Mouse (Mus musculus) erythroblast, embryonic 14.5 days (primary cell): Measurements from ENCODE around the gene Nrtn.

ENCODE experiments used
- GATA1 ChIP-seq: IDR thresholded peaks from 2 replicates; pipeline ENCODE4 v1.6.1; 2012; ENCODE audit warnings: low read length, inconsistent platforms, mixed read lengths
- TAL1 ChIP-seq: IDR thresholded peaks from 3 replicates; pipeline ENCODE4 v1.6.1; 2012; ENCODE audit warnings: low read length, inconsistent platforms, mixed read lengths

- TF ChIP-seq GATA1, result no peak
- no peak for TF ChIP-seq TAL1
Measured at GRCm38 (mm10) chr17:56728117-56728516, 29.2 kb downstream of the Nrtn start.
